Mouse (Mus musculus) embryo, embryonic 10 days (tissue): ENCODE data around the gene Olfr1179.
"Not testable (repeated sequence)": the region's sequence is repeated elsewhere in the genome, so short reads cannot be mapped to it uniquely, and the experiment has no call there.

Source experiments
- DNase-seq: peaks from one replicate; pipeline ENCODE4 v3.0.0-alpha.2; 2015; ENCODE audit warnings: low spot score

Olfr1179 gene

DNA sequence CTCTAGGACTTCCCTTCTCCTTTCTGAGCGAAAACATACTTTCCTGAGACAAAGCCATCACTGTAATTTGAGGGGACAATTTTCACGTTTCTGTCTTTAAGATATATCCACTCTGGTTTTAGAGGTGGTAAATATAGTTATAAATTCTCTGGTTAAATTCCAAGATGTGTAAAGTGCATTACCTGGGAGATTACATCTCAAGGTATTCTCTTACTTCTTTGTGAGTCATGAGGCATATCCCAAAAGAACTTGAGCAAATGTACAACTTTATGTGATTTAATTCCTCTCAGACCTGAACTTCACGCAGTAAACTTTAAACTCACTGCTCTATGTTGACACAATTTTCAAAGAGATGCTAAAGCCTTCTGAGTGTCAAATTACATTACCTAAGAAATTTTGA, at the start of gene Olfr1179:
Gene Olfr1179 (minus strand): TSS at position 101 of the 400 bp plus-strand sequence.
- DNase-seq: no peak

- not testable (repeated sequence) for DNase-seq
These were observed 48.3 kb upstream of the Olfr1179 start, which contains the start of gene Olfr1183 for GRCm38 (mm10) chr2:88454567-88454966. Gene Olfr1183 (plus strand): TSS chr2:88454867.

DNA sequence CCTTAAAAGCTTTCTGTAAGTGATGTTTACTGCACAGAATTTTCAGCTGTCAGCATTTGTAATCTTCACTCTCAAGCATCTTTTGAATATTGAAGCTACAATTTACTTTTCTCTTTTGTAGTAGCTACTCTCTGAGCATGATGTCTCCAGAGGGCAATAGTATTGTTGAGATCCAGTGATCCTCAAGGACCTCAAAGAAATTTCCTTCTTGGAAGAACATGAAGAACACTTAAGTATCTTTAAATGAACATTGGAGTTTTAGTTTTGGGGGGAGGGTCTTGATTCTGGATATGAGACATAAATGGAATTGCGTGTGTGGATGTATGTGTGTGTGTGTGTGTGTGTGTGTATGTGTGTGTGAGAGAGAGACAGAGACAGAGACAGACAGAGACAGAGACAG, 42.8 kb upstream of the Olfr1179 start, which contains the start of gene Gm13757:
Gene Gm13757 (minus strand): TSS at position 101 of the 400 bp plus-strand sequence.
- DNase-seq: no peak

DNA sequence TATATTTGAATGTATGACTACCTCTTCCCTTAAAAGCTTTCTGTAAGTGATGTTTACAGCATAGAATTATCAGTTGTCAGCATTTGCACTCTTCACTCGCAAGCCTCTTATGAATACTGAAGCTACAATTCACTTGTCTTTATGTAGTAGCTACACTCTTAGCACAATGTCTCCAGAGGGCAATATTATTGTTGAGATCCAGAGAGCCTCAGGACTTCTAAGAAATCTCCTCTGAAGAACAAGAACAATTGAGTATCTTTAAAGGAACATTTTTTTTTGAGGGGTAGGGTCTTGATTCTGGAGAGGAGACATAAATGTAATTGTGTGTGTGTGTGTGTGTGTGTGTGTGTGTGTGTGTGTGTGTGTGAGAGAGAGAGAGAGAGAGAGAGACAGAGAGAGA, 19.8 kb upstream of the Olfr1179 start, which contains the start of gene Olfr1181:
Gene Olfr1181 (minus strand): TSS at position 101 of the 400 bp plus-strand sequence.
- DNase-seq: no peak

GRCm38 (mm10) chr2:88419051-88419450, 12.8 kb upstream of the Olfr1179 start, which contains the start of gene Olfr1180:
Gene Olfr1180 (minus strand): TSS chr2:88419151.
- no peak for DNase-seq

- DNase-seq: no peak
These were observed 19.5 kb downstream of the Olfr1179 start, which contains the start of gene Olfr1178 for GRCm38 (mm10) chr2:88386762-88387161. Gene Olfr1178 (plus strand): TSS chr2:88387062.

- DNase-seq: peak; percentile 41
These were observed 49.9 kb downstream of the Olfr1179 start for GRCm38 (mm10) chr2:88356304-88356703.
